Mouse (Mus musculus): Measurements from ENCODE around the gene Phxr2.

GRCm38 (mm10) chr10:99133321-99133875 lies 7.3 kb upstream of the Phxr2 start:
- no peak for TF ChIP-seq MAX (IDR thresholded peaks at IDR 0.05)
- no peak for TF ChIP-seq CTCF (IDR thresholded peaks at IDR 0.05; ENCODE audit: control insufficient read depth, insufficient read depth, insufficient read length)
- no peak for TF ChIP-seq USF1 (IDR thresholded peaks at IDR 0.05; ENCODE audit: low read depth)
- no peak for TF ChIP-seq CEBPB (IDR thresholded peaks at IDR 0.05; ENCODE audit: low read depth)
- no peak for TF ChIP-seq MYOG (IDR thresholded peaks at IDR 0.05; ENCODE audit: control insufficient read depth, extremely low read depth, insufficient read length)
- TF ChIP-seq MYOD1 (IDR thresholded peaks at IDR 0.05; ENCODE audit: control insufficient read depth, insufficient read length, low read depth) = no peak
- TF ChIP-seq FOSL1 (IDR thresholded peaks at IDR 0.05; ENCODE audit: insufficient read depth, low read length, poor library complexity, severe bottlenecking) = no peak

Measured in C2C12 (cell line).